Mouse (Mus musculus) kidney, embryonic 14.5 days (tissue): ENCODE measurements at regions not wholly inside any gene's neighbourhood (a gene's known extent, or its start where the extent isn't known, plus 50 kb on each side); places are given as distances from the start of the nearest gene placed in this dataset.

Experiments used
- ATAC-seq: fragments of 200-750 bp; cut with Nextera tagmentation; 2 replicates; pipeline ENCODE4 v1.8.0; 2017; ENCODE audit warnings: moderate number of reproducible peaks, mild to moderate bottlenecking, moderate TSS enrichment, moderate library complexity; ENCODE audit not compliant: low FRiP score, low TSS enrichment
- H3K27ac ChIP-seq: fragments of 300-500 bp; sonication (generic); 2 replicates; pipeline ENCODE4 v1.5.1; 2014; ENCODE audit warnings: low read depth, mild to moderate bottlenecking, low read length, moderate library complexity, mixed read lengths
- H3K27me3 ChIP-seq: fragments of 300-500 bp; sonication (generic); 2 replicates; pipeline ENCODE4 v1.6.1; 2014; ENCODE audit warnings: mild to moderate bottlenecking, low read length; ENCODE audit not compliant: control insufficient read depth, insufficient read depth
- H3K36me3 ChIP-seq: fragments of 300-500 bp; sonication (generic); 2 replicates; pipeline ENCODE4 v1.6.1; 2014; ENCODE audit warnings: low read length, mixed read lengths; ENCODE audit not compliant: control insufficient read depth, insufficient read depth
- H3K4me1 ChIP-seq: fragments of 300-500 bp; sonication (generic); 2 replicates; pipeline ENCODE4 v1.6.1; 2014; ENCODE audit warnings: low read length, mixed read lengths; ENCODE audit not compliant: control insufficient read depth, insufficient read depth
- H3K4me2 ChIP-seq: fragments of 300-500 bp; sonication (generic); replicated peaks from 2 replicates; pipeline ENCODE4 v1.6.1; 2014; ENCODE audit warnings: low read depth, mild to moderate bottlenecking, low read length
- H3K4me3 ChIP-seq: fragments of 300-500 bp; sonication (generic); 2 replicates; pipeline ENCODE4 v1.5.1; 2014; ENCODE audit warnings: mild to moderate bottlenecking, low read length
- H3K9ac ChIP-seq: fragments of 300-500 bp; sonication (generic); 2 replicates; pipeline ENCODE4 v1.6.1; 2014; ENCODE audit warnings: low read depth, mild to moderate bottlenecking, low read length, moderate library complexity
- H3K9me3 ChIP-seq: fragments of 300-500 bp; sonication (generic); 2 replicates; pipeline ENCODE4 v1.6.1; 2016; ENCODE audit warnings: low read length; ENCODE audit not compliant: control insufficient read depth
- WGBS: fragments of 180-500 bp; shearing (Covaris S2); extraction: QIAGEN DNeasy Blood & Tissue Kit; methylation state at CpG from one replicate; pipeline ENCODE4 v1.1.7; 2014; 5-methylcytosine and 5-hydroxymethylcytosine counted together

DNA sequence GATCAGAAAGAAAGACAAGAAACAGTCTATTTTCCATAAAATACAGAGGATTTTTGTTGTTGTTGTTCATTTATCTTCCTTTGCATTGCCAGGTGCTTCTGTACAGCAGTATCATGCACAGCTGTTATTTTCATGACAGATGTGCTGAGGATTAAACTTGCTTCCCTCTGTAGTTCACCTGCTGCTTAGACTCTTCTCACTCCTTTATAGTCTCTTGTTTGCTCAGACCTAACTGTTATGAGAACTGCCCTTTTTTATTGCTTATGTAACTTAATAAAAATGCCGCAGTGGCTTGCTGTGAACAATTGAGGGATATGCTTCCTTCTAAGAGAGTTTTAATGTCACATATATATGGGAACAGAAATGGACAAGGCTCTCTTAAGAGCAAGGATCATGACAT is 467.1 kb downstream of the Adcyap1 start:
- H3K4me1 ChIP-seq: no peaks in the 10 kb centered on the region
- WGBS: 94% methylated on average over 1 of the region's 1 CpGs
- no peaks in the 10 kb centered on the region for H3K27me3 ChIP-seq
- H3K27ac ChIP-seq: no peak overlapping the region
- no peak overlapping the region for H3K4me2 ChIP-seq
- H3K9ac ChIP-seq: no peak overlapping the region
- no peaks in the 10 kb centered on the region for H3K9me3 ChIP-seq
- H3K36me3 ChIP-seq: no peaks in the 10 kb centered on the region
- no peak for ATAC-seq
- no peak overlapping the region for H3K4me3 ChIP-seq

DNA sequence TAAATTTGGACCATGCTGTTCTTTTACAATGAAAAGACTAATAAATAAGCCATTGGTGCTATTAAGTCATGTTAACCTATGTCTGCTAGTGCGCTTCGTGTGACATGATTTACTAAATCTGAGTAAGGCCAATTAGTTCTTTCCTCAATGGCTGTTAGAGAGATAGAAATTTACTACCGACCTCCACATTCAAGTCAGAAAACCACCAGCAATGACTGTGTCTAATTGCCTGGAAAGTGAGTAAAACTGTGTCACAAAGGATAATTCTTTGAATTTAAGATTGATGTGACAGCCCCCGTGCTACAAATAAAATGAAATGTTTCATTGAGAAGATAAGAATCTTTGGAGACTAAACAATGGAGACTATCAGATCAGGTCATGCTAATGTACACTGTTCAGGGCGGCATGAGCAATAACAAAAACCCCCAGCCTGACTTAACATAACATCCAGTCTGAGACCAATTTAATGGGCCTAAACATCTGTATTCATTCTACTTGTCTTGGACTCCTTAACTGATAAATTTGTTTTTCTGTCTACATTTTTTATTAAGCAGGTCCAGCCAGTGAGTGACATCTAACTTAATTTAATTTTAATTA is 477.6 kb downstream of the Adcyap1 start:
- ATAC-seq: peak; percentile 95
- no peaks in the 10 kb centered on the region for H3K27me3 ChIP-seq

DNA sequence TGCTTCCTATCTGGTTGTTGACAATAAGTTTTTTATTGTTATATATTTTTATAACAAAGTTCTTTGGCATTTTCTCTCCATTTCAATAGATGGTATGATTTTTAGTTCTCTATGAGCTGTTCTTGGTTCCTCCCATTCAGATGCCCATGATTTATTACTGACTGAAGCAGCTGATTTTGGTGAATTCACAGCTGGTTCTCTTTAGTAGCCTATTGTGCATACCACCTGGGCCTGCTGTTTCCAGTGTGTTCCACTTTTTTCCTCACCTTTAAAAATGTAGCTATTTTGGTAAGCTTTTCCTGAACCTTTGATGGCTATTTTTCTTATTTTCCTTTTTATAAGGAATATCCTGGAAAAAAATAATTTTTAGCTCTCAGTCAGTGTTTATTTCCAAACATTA is 501.9 kb downstream of the Adcyap1 start:
- Histone ChIP-seq H3K9ac (no peak overlapping the region), H3K4me3 (no peak overlapping the region), H3K27me3 (no peaks in the 10 kb centered on the region), H3K9me3 (no peaks in the 10 kb centered on the region), H3K4me2 (no peak overlapping the region), H3K36me3 (no peaks in the 10 kb centered on the region), H3K4me1 (no peaks in the 10 kb centered on the region), H3K27ac (no peak overlapping the region)
- no peak for ATAC-seq

More for the DNA sequence above, 477.6 kb downstream of the Adcyap1 start:
- Histone ChIP-seq H3K9ac (no peak overlapping the region), H3K4me3 (no peak overlapping the region), H3K4me1 (no peaks in the 10 kb centered on the region), H3K36me3 (no peaks in the 10 kb centered on the region), H3K27ac (no peak overlapping the region), H3K4me2 (no peak overlapping the region), H3K9me3 (no peaks in the 10 kb centered on the region)
- 14% methylated on average over 5 of the region's 5 CpGs for WGBS

DNA sequence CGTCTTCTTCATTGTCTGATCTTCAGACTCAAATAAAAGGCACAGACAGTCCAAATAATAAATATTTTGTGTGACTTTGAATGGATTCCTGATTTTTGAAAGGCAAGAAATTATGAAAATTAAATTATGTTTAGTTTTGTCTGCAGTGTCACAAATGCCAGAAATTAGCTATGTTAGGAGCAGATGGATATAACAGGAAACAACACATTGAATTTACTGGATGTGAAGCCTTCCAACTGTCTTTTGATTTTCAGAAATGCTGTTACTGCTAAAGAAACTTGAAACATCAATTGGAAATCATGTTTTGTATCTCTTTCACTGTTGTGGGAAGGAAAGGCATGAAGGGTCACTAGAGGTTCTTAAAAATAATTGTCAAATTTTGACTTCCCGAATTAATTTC is 518.8 kb downstream of the Adcyap1 start:
- Histone ChIP-seq H3K4me2 (no peak overlapping the region), H3K36me3 (no peaks in the 10 kb centered on the region), H3K9me3 (no peaks in the 10 kb centered on the region), H3K27me3 (no peaks in the 10 kb centered on the region), H3K4me1 (no peaks in the 10 kb centered on the region), H3K9ac (no peak overlapping the region), H3K4me3 (no peak overlapping the region), H3K27ac (no peak overlapping the region)
- WGBS: 83% methylated on average over 2 of the region's 2 CpGs
- no peak for ATAC-seq

DNA sequence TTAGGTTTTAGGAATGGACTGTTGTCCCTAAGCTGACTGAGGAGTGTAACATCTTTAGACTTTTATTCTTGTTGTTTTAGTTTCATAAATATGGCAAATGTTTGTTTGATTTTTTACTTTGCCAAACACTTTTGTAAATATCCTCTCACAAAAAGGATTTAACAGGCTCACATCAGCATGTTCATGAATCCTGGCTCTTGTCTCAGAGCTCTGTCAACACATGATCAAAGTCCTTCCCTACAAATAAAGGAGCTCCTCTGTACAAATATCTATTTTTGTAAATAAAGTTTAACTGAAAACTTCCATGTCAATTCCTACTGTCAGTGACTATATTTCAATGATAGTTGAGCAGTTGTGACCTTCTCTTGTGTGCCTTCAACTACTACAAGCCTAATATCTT is 542.5 kb downstream of the Adcyap1 start:
- Histone ChIP-seq H3K9ac (no peak overlapping the region), H3K4me1 (no peaks in the 10 kb centered on the region), H3K9me3 (no peaks in the 10 kb centered on the region), H3K27ac (no peak overlapping the region), H3K36me3 (no peaks in the 10 kb centered on the region), H3K27me3 (no peaks in the 10 kb centered on the region), H3K4me2 (no peak overlapping the region), H3K4me3 (no peak overlapping the region)
- no peak for ATAC-seq

GRCm38 (mm10) chr17:93762349-93762748 is 563.5 kb downstream of the Adcyap1 start:
- Histone ChIP-seq H3K36me3 (no peaks in the 10 kb centered on the region), H3K9me3 (no peaks in the 10 kb centered on the region), H3K4me2 (no peak overlapping the region), H3K4me1 (no peaks in the 10 kb centered on the region), H3K27ac (no peak overlapping the region), H3K9ac (no peak overlapping the region), H3K27me3 (no peaks in the 10 kb centered on the region), H3K4me3 (no peak overlapping the region)
- 11% methylated on average over 1 of the region's 1 CpGs for WGBS
- ATAC-seq: peak; percentile 62; the same call in 1 of the 2 replicates
